Comparison of ENCODE assay signal across 9 mouse cellular contexts in the genomic region with DNA sequence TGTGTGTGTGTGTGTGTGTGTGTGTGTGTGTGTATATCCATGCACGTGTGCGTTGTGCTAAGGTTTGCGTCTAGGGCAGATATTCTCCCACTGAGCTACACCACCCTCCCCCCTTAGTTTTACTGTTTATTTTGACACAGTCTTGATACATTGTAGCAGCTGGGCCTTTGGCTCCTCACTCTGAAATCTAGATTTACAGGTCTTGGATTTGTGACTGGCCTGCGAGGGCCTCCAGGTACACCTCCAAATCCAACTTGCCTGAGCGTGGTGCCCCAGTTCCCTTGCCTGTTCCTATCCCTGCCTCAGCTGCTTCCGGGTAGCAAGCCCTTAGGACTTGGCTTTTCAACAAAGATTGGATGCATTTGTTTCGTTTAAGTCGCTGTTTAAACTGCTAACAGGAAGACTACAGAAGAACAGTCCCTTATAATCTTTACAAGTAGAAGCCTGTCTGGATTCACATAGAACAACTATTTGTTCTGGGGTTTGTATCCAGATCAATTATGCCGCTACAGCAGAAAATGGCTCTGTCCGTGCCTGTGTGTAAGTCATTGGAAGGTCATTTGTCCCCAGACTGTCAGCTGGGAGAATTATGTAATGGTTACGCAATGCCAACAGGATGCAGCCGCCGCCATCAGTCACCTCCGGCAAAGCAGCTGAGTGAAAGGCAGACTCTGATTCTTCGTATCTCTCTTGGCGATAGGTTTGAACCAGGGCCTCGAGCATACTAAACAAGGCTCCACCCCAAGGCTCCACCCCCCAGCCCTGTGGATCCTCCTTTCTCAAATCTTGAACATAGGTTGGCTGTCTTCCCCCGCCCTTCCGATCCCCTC. TPM values are rescaled to one million over a fixed set of nuclear protein-coding genes. Genes with fewer than 3 reads are reported as not detected.
DNase-seq lines count a peak whose midpoint lies in the region; ATAC-seq and TF ChIP-seq lines count a peak whose summit lies in the region.
"Had no signal": no experiment of that assay in that cellular context is flagged by ENCODE, and none has a peak within 500 bp of the region (broad histone marks: within the 10 kb centered on the region; RNA-seq: fewer than 3 reads in every experiment).

No protein-coding gene starts in this region.

- TF ChIP-seq CTCF in C2C12 (IDR thresholded peaks at IDR 0.05; ENCODE audit: control insufficient read depth, insufficient read depth, insufficient read length): no peak
- no peak for TF ChIP-seq CTCF in heart, postnatal 0 days (IDR thresholded peaks at IDR 0.05; ENCODE audit: low read depth)

- peaks cover 33% of the 10 kb centered on the region for H3K36me3 ChIP-seq in C2C12 (ENCODE audit: control insufficient read depth, insufficient read depth)
- peaks cover 25% of the 10 kb centered on the region for H3K36me3 ChIP-seq in heart, postnatal 0 days (replicated peaks; ENCODE audit: control insufficient read depth, insufficient read depth, low read length)
- peaks cover 31% of the 10 kb centered on the region for H3K36me3 ChIP-seq in limb, embryonic 15.5 days
- peaks cover 22% of the 10 kb centered on the region for H3K36me3 ChIP-seq in stomach, embryonic 15.5 days

- no peak overlapping the region for H3K4me2 ChIP-seq in heart, postnatal 0 days (ENCODE audit: low read depth, low read length)
- H3K4me2 ChIP-seq in limb, embryonic 15.5 days: no peak overlapping the region
- no peak overlapping the region for H3K4me2 ChIP-seq in stomach, embryonic 15.5 days
- H3K4me2 ChIP-seq: midbrain, embryonic 12.5 days had no signal

- intact Hi-C loops in left cerebral cortex, postnatal 10 days (cut with DNase I): loop anchor here (5.0 kb wide), 1 partner anchor 34 kb away; a partner anchor contains a TSS

- no peak overlapping the region for H3K9ac ChIP-seq in heart, postnatal 0 days (replicated peaks; ENCODE audit: low read depth, low read length)
- H3K9ac ChIP-seq in limb, embryonic 15.5 days: no peak overlapping the region
- no peak overlapping the region for H3K9ac ChIP-seq in stomach, embryonic 15.5 days
- H3K9ac ChIP-seq: midbrain, embryonic 12.5 days had no signal

- peak overlapping the region; percentile 99 for H3K27ac ChIP-seq in brown adipose tissue, adult 24 weeks (replicated peaks; ENCODE audit: low read depth, low read length)
- H3K27ac ChIP-seq in heart, postnatal 0 days (ENCODE audit: low read depth): peak overlapping the region; percentile 78
- H3K27ac ChIP-seq in limb, embryonic 15.5 days: peak overlapping the region; percentile 76
- H3K27ac ChIP-seq in stomach, embryonic 15.5 days: peak overlapping the region; percentile 82
- H3K27ac ChIP-seq: midbrain, embryonic 12.5 days had no signal

- H3K9me3 ChIP-seq in heart, postnatal 0 days (replicated peaks; ENCODE audit: control insufficient read depth, low read length): no peaks in the 10 kb centered on the region
- H3K9me3 ChIP-seq in limb, embryonic 15.5 days: no peaks in the 10 kb centered on the region
- H3K9me3 ChIP-seq in stomach, embryonic 15.5 days: no peaks in the 10 kb centered on the region
- H3K9me3 ChIP-seq: midbrain, embryonic 12.5 days had no signal

- H3K4me3 ChIP-seq in C2C12 (ENCODE audit: insufficient read depth, poor library complexity, severe bottlenecking): no peak overlapping the region
- no peak overlapping the region for H3K4me3 ChIP-seq in brown adipose tissue, adult 24 weeks (ENCODE audit: insufficient read depth, low read depth, low read length)
- H3K4me3 ChIP-seq in heart, postnatal 0 days (ENCODE audit: low read depth, low read length): no peak overlapping the region
- no peak overlapping the region for H3K4me3 ChIP-seq in limb, embryonic 15.5 days
- H3K4me3 ChIP-seq in stomach, embryonic 15.5 days (replicated peaks): no peak overlapping the region
- H3K4me3 ChIP-seq: midbrain, embryonic 12.5 days had no signal

- no peak overlapping the region for H3ac ChIP-seq in C2C12 (ENCODE audit: control insufficient read depth, insufficient read length, low read depth)

- 55% methylated on average over 19 of the region's 19 CpGs for WGBS in heart, postnatal 0 days
- 67% methylated on average over 19 of the region's 19 CpGs for WGBS in limb, embryonic 15.5 days
- 49% methylated on average over 19 of the region's 19 CpGs for WGBS in stomach, embryonic 15.5 days

- peak; percentile 50 for TF ChIP-seq EP300 in heart, postnatal 0 days (IDR thresholded peaks at IDR 0.05; ENCODE audit: low read depth)

- H3K27me3 ChIP-seq in C2C12 (ENCODE audit: control insufficient read depth, insufficient read depth, insufficient read length): no peaks in the 10 kb centered on the region
- H3K27me3 ChIP-seq in heart, postnatal 0 days (ENCODE audit: control insufficient read depth, insufficient read depth, low read length): no peaks in the 10 kb centered on the region
- H3K27me3 ChIP-seq in limb, embryonic 15.5 days: no peaks in the 10 kb centered on the region
- H3K27me3 ChIP-seq in stomach, embryonic 15.5 days (replicated peaks): no peaks in the 10 kb centered on the region
- H3K27me3 ChIP-seq: midbrain, embryonic 12.5 days had no signal

- peaks cover 47% of the 10 kb centered on the region for H3K4me1 ChIP-seq in brown adipose tissue, adult 24 weeks (ENCODE audit: control insufficient read depth, insufficient read depth, insufficient read length, low read length)
- H3K4me1 ChIP-seq in heart, postnatal 0 days (ENCODE audit: control insufficient read depth, insufficient read depth): peaks cover 38% of the 10 kb centered on the region
- peaks cover 38% of the 10 kb centered on the region for H3K4me1 ChIP-seq in limb, embryonic 15.5 days
- H3K4me1 ChIP-seq in stomach, embryonic 15.5 days: peaks cover 35% of the 10 kb centered on the region

- peaks cover 36% of the 10 kb centered on the region for H3K79me2 ChIP-seq in C2C12 (ENCODE audit: control insufficient read depth, insufficient read depth)

- peaks cover 17% of the 10 kb centered on the region for H3K79me3 ChIP-seq in C2C12 (ENCODE audit: low read depth)

- DNase-seq in heart, postnatal 0 days (ENCODE audit: low spot score): peak; percentile 78
- no peak for DNase-seq in left cerebral cortex, postnatal 10 days (ENCODE audit: extremely low spot score in 1 of 2, low spot score in 2 of 2)
- DNase-seq in spleen, adult 18-20 months: no peak

- peak; percentile 31 for ATAC-seq in heart, postnatal 0 days (ENCODE audit: insufficient read depth, low read depth)
- no peak for ATAC-seq in limb, embryonic 15.5 days (ENCODE audit: insufficient number of reproducible peaks, low FRiP score, low TSS enrichment, low read depth)
- ATAC-seq in stomach, embryonic 15.5 days (ENCODE audit: insufficient read depth, low FRiP score, low read depth): no peak
- no peak for ATAC-seq in inflammation-experienced regulatory T-cells, adult 6 months

TF ChIP-seq in C2C12, 6 proteins besides CTCF, POLR2A, EP300 and RAD21:
- TF ChIP-seq MYOD1 (IDR thresholded peaks at IDR 0.05; ENCODE audit: control insufficient read depth, insufficient read length, low read depth): peak; percentile 72
- TF ChIP-seq USF1 (IDR thresholded peaks at IDR 0.05; ENCODE audit: low read depth): no peak
- TF ChIP-seq CEBPB (IDR thresholded peaks at IDR 0.05; ENCODE audit: low read depth): peak; percentile 83

RNA-seq across cellular contexts. Expression of a gene that starts 31.7 kb away (rescaled TPM):
- polyA plus RNA-seq in C2C12 (2012; fragmentation: generic; extraction: Trizol): 41.9 TPM
- 35.4 and 37.4 TPM in 2 replicates for polyA plus RNA-seq in brown adipose tissue, adult 24 weeks (2012; ENCODE audit: insufficient read depth, insufficient read length, missing spikeins)
- 62.1 and 71.6 TPM in 2 replicates for total RNA-seq in heart, postnatal 0 days (2014; rRNA removed; ENCODE audit: low replicate concordance)
- 36.4 and 38.0 TPM in 2 replicates for polyA plus RNA-seq in heart, postnatal 0 days (2015; fragmentation: Nextera tagmentation; extraction: Ambion mirVana)
- 59.2 and 69.7 TPM in 2 replicates for polyA plus RNA-seq in limb, embryonic 15.5 days (2015; fragmentation: Nextera tagmentation; extraction: Ambion mirVana)
- polyA plus RNA-seq in stomach, embryonic 15.5 days (2015; fragmentation: Nextera tagmentation; extraction: Ambion mirVana): 48.0 and 49.5 TPM in 2 replicates
- polyA plus RNA-seq in inflammation-experienced regulatory T-cells, adult 6 months (2017; shearing (Covaris generic)): 10 to 100 TPM; 20.1 to 25.6 (median 21.9) TPM
- 100 to 1,000 TPM; 144 to 145 TPM for total RNA-seq in left cerebral cortex, postnatal 10 days (2021)
